Mouse (Mus musculus): ENCODE measurements around the gene Stpg4. TPM values are rescaled to one million over a fixed set of nuclear protein-coding genes. Genes with fewer than 3 reads are reported as not detected.

Stpg4 gene
- polyA plus RNA-seq, 1 experiment = not detected

DNA sequence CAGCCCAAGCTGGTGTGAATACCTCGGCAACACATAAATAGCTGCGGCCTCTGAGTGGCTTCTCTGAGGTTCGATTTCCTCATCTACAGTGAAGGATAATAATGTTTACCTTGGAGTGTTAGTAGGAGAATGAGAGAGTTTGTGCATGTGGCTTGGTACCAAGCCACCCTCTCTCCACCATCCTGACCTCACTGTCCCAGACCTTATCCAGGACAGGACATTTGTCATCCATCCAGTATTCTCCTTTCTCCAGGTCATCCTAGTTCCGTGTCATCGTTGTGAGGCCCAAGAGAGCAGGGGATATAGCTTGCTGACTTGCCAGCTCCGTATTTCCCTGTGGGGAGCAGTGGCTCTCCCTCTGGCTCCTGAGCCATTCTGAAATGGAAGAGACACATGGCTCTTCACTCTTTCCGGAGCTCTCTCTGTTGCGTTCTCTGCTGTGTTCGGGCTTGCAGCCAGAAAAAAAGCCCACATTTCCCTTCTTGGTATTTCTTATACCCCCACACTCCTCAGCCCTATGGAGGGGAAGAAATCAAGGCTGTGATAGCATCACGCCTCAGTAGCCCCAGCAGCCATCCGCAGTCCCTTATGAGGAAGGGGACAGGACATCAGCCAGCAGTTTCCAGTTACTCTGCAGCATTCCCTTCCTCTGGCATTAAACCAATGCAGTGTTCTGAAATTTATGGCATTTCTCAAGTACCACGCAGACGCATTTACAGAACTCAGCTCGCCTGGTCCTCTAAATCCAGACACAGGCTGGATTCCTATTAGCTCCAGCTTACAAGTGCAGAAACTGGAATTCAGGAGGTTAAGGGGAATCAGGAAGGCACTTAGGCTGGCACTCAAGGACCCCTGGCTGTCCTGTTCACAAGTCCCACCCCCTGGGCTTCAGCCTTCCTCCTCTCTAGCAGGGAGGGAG, 32.5 kb upstream of the Stpg4 start:
- peak overlapping the region; percentile 10 for H3K27ac ChIP-seq (ENCODE audit: insufficient read depth, low read depth, low read length)
- no peaks in the 10 kb centered on the region for H3K27me3 ChIP-seq (replicated peaks; ENCODE audit: control insufficient read depth, insufficient read depth, low read length)
- TF ChIP-seq CTCF (conservative IDR thresholded peaks at IDR 0.05; ENCODE audit: insufficient read depth, insufficient read length, low read depth, low read length) (no peak), POLR2A (IDR thresholded peaks at IDR 0.05; ENCODE audit: low read depth, low read length) (no peak)
- no peaks in the 10 kb centered on the region for H3K36me3 ChIP-seq (ENCODE audit: control insufficient read depth, insufficient read depth, low read length)
- WGBS = 22% methylated on average over 14 of the region's 14 CpGs
- H3K4me1 ChIP-seq (ENCODE audit: control insufficient read depth, insufficient read depth, low read length) = peaks cover 11% of the 10 kb centered on the region
- no peak overlapping the region for H3K4me3 ChIP-seq (ENCODE audit: insufficient read depth, low read depth, low read length)
- DNase-seq = peak; percentile 26

GRCm38 (mm10) chr17:87458911-87459749, 31.6 kb upstream of the Stpg4 start:
- peak; percentile 66 for DNase-seq
- no peaks in the 10 kb centered on the region for H3K27me3 ChIP-seq (replicated peaks; ENCODE audit: control insufficient read depth, insufficient read depth, low read length)
- peak overlapping the region; percentile 75 for H3K27ac ChIP-seq (ENCODE audit: insufficient read depth, low read depth, low read length)
- TF ChIP-seq POLR2A (IDR thresholded peaks at IDR 0.05; ENCODE audit: low read depth, low read length) (no peak), CTCF (conservative IDR thresholded peaks at IDR 0.05; ENCODE audit: insufficient read depth, insufficient read length, low read depth, low read length) (no peak)
- 7% methylated on average over 13 of the region's 17 CpGs for WGBS
- no peak overlapping the region for H3K4me3 ChIP-seq (ENCODE audit: insufficient read depth, low read depth, low read length)
- H3K36me3 ChIP-seq (ENCODE audit: control insufficient read depth, insufficient read depth, low read length) = no peaks in the 10 kb centered on the region
- peaks cover 11% of the 10 kb centered on the region for H3K4me1 ChIP-seq (ENCODE audit: control insufficient read depth, insufficient read depth, low read length)

GRCm38 (mm10) chr17:87457961-87458360, 30.4 kb upstream of the Stpg4 start:
- 63% methylated on average over 7 of the region's 7 CpGs for WGBS

GRCm38 (mm10) chr17:87454121-87454520, 26.6 kb upstream of the Stpg4 start:
- H3K27ac ChIP-seq (ENCODE audit: insufficient read depth, low read depth, low read length) = no peak overlapping the region
- H3K36me3 ChIP-seq (ENCODE audit: control insufficient read depth, insufficient read depth, low read length) = no peaks in the 10 kb centered on the region
- no peak overlapping the region for H3K4me3 ChIP-seq (ENCODE audit: insufficient read depth, low read depth, low read length)
- WGBS = 93% methylated on average over 3 of the region's 3 CpGs
- peaks cover 5% of the 10 kb centered on the region; the same call in 1 of the 2 replicates for H3K4me1 ChIP-seq (ENCODE audit: control insufficient read depth, insufficient read depth, low read length)
- no peak for DNase-seq
- H3K27me3 ChIP-seq (replicated peaks; ENCODE audit: control insufficient read depth, insufficient read depth, low read length) = no peaks in the 10 kb centered on the region
- TF ChIP-seq POLR2A (IDR thresholded peaks at IDR 0.05; ENCODE audit: low read depth, low read length) (no peak), CTCF (conservative IDR thresholded peaks at IDR 0.05; ENCODE audit: insufficient read depth, insufficient read length, low read depth, low read length) (no peak)

More at GRCm38 (mm10) chr17:87457961-87458360, 30.4 kb upstream of the Stpg4 start:
- DNase-seq = peak; percentile 35
- no peaks in the 10 kb centered on the region for H3K36me3 ChIP-seq (ENCODE audit: control insufficient read depth, insufficient read depth, low read length)
- H3K27ac ChIP-seq (ENCODE audit: insufficient read depth, low read depth, low read length) = no peak overlapping the region
- TF ChIP-seq CTCF (conservative IDR thresholded peaks at IDR 0.05; ENCODE audit: insufficient read depth, insufficient read length, low read depth, low read length) = no peak
- TF ChIP-seq POLR2A (IDR thresholded peaks at IDR 0.05; ENCODE audit: low read depth, low read length) = no peak
- H3K4me1 ChIP-seq (ENCODE audit: control insufficient read depth, insufficient read depth, low read length) = peaks cover 11% of the 10 kb centered on the region
- H3K4me3 ChIP-seq (ENCODE audit: insufficient read depth, low read depth, low read length) = no peak overlapping the region
- no peaks in the 10 kb centered on the region for H3K27me3 ChIP-seq (replicated peaks; ENCODE audit: control insufficient read depth, insufficient read depth, low read length)

DNA sequence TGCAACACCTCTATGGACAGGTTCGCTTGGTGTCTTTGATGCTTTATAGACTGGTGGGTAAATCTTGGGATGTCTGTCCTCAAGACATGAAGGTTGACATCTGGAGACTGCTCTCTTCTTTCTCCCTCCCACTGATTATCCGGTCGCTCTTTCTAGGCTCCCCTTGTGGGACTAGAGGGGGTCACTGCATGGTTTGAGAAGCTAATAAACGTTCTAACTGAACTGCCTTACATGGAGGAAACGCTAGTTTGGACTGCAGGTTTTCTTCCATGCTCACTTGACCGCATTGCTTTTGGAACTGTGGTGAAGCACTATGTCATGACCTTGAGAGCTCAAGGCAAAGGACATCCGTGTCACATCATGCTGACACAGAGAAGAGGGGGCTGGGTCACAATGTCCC, 25.8 kb upstream of the Stpg4 start:
- Histone ChIP-seq H3K27me3 (replicated peaks; ENCODE audit: control insufficient read depth, insufficient read depth, low read length) (no peaks in the 10 kb centered on the region), H3K4me1 (ENCODE audit: control insufficient read depth, insufficient read depth, low read length) (no peaks in the 10 kb centered on the region), H3K27ac (ENCODE audit: insufficient read depth, low read depth, low read length) (no peak overlapping the region), H3K4me3 (ENCODE audit: insufficient read depth, low read depth, low read length) (no peak overlapping the region), H3K36me3 (ENCODE audit: control insufficient read depth, insufficient read depth, low read length) (no peaks in the 10 kb centered on the region)
- DNase-seq = no peak
- TF ChIP-seq CTCF (conservative IDR thresholded peaks at IDR 0.05; ENCODE audit: insufficient read depth, insufficient read length, low read depth, low read length) (no peak), POLR2A (IDR thresholded peaks at IDR 0.05; ENCODE audit: low read depth, low read length) (no peak)
- WGBS = 73% methylated on average over 7 of the region's 7 CpGs

- TF ChIP-seq POLR2A (IDR thresholded peaks at IDR 0.05; ENCODE audit: low read depth, low read length) (no peak), CTCF (conservative IDR thresholded peaks at IDR 0.05; ENCODE audit: insufficient read depth, insufficient read length, low read depth, low read length) (no peak)
- no peaks in the 10 kb centered on the region for H3K27me3 ChIP-seq (replicated peaks; ENCODE audit: control insufficient read depth, insufficient read depth, low read length)
- 83% methylated on average over 8 of the region's 8 CpGs for WGBS
Measured at GRCm38 (mm10) chr17:87448881-87449280, 21.3 kb upstream of the Stpg4 start.

GRCm38 (mm10) chr17:87448339-87448738, 20.8 kb upstream of the Stpg4 start:
- Histone ChIP-seq H3K36me3 (ENCODE audit: control insufficient read depth, insufficient read depth, low read length) (no peaks in the 10 kb centered on the region), H3K27me3 (replicated peaks; ENCODE audit: control insufficient read depth, insufficient read depth, low read length) (no peaks in the 10 kb centered on the region), H3K27ac (ENCODE audit: insufficient read depth, low read depth, low read length) (no peak overlapping the region), H3K4me1 (ENCODE audit: control insufficient read depth, insufficient read depth, low read length) (peaks cover 7% of the 10 kb centered on the region), H3K4me3 (ENCODE audit: insufficient read depth, low read depth, low read length) (no peak overlapping the region)
- WGBS = 97% methylated on average over 9 of the region's 9 CpGs
- no peak for DNase-seq
- no peak for TF ChIP-seq CTCF (conservative IDR thresholded peaks at IDR 0.05; ENCODE audit: insufficient read depth, insufficient read length, low read depth, low read length)
- TF ChIP-seq POLR2A (IDR thresholded peaks at IDR 0.05; ENCODE audit: low read depth, low read length) = no peak

More at GRCm38 (mm10) chr17:87448881-87449280, 21.3 kb upstream of the Stpg4 start:
- H3K4me3 ChIP-seq (ENCODE audit: insufficient read depth, low read depth, low read length) = no peak overlapping the region
- peaks cover 4% of the 10 kb centered on the region for H3K4me1 ChIP-seq (ENCODE audit: control insufficient read depth, insufficient read depth, low read length)
- H3K36me3 ChIP-seq (ENCODE audit: control insufficient read depth, insufficient read depth, low read length) = no peaks in the 10 kb centered on the region
- no peak overlapping the region for H3K27ac ChIP-seq (ENCODE audit: insufficient read depth, low read depth, low read length)
- DNase-seq = no peak

All from kidney, adult 2 months (tissue).